Mouse (Mus musculus): ENCODE data around the gene Ckap2l.

Ckap2l gene

DNA sequence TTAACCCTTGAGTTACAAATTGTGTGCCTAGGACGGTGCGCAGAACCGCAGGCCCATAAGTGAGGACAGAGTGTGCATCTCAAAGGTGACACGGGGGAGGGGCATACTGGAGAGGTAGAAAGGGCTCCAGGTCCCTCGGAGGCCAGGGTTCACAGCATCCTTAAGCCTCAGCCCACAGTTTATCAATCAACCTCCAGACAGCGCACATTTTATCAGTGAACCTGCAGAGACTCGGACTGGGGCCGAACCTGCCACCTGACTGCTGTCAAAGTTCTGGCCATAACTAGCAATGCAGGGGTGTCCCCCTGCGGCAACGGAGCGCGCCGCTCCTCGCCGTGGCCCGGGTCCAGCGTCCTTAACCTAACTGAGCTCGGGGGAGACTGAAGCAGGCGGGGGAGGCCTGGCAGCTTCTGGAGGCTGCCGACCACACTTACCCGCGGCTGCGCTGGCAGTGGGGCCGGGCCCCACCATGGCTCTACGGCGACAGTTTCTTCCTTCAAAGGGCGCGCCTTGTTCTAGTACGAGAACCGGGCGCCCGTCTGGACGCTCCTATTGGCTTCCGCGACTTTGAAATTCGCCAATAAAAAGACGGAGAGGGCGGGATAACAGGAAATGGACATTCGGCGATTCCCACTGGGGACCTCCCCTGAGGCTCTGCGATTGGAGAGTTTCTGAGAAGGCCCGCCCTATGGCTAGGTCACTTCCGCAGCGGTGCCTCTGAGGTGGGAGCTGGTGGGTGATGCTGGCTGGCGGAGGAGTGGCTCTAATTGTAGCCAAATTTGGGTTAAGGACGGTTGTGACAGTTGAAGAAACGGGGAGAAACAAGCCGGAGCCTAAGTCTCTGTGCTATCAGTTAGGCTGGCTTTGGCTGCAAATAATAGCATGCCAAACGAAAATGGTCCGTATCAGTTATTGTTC is at the start of gene Ckap2l:
Gene Ckap2l (minus strand): TSS at position 542 of the 918 bp plus-strand sequence.
- peak; percentile 94 for DNase-seq (ENCODE audit: low read depth in 1 of 2, low spot score in 2 of 2)

DNA sequence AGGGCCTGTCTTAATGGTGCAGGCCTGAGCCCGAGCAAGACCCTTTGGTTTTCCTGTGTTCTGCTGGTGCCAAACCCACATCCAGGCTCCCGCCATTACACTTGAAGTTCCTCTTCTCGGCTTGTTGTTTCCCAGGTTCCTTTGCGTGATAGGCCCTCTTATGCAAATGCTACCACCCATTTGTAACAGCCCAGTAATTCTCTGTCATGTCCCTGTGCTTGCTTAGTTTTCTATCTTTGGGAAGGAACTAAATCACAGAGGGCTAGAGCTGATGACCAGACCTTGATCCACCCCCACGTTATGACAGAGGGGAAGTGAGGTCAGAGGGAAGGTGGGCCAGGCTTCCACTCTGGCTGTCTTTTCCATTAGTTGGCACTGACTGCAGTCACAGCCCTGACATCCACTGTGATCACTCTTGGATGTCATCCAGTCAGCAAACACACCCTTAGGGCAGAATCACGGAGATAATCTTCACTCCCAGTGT is 41.2 kb upstream of the Ckap2l start:
- DNase-seq (ENCODE audit: low read depth in 1 of 2, low spot score in 2 of 2) = peak in 1 of 2 experiments; percentile 28

DNA sequence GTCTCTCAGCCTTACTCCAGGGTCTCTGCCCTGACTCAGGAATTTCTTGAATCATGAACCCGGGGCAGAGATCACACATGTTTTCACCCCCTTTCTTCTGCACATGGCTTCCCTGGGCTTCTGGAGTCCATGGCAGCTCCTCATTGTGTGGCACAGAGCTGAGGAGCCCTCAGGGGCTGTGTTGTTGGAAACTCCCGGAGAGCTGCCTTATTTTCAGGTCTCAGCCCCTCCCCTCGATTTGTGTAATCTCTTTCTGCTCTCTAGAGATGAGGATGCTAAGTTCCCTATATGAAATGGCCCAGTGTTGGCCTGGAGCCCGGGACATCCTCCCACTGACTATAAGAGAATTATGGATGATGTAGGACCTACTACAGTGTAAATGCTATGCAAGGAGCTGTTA is 36.5 kb upstream of the Ckap2l start:
- no peak for DNase-seq (ENCODE audit: low read depth in 1 of 2, low spot score in 2 of 2)

GRCm38 (mm10) chr2:129330540-129330939 is 33.5 kb upstream of the Ckap2l start:
- no peak for DNase-seq (ENCODE audit: low read depth in 1 of 2, low spot score in 2 of 2)

DNA sequence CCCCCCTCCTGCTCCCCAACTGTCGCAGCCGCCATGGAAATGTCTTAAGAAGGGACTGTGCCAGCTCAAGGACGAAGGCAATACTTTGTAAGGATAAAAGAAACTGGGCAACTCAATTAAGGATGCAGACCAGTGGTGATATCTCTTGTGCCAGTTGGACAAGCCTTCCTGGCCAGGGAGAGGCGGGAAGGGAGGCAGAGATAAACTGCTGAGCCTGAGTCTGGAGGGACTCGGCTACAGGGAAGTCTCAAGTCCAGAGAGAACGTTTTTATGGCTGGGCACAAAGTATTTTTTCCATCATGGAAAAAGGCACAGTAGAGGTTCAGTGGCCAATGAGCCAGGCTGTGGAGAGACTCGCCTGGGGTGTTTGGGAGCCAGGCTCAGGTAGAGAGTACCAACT is 33.0 kb upstream of the Ckap2l start:
- DNase-seq (ENCODE audit: low read depth in 1 of 2, low spot score in 2 of 2) = no peak

- DNase-seq (ENCODE audit: low read depth in 1 of 2, low spot score in 2 of 2) = peak in 1 of 2 experiments; percentile 25
These were observed 31.2 kb upstream of the Ckap2l start for GRCm38 (mm10) chr2:129328238-129328637.

DNA sequence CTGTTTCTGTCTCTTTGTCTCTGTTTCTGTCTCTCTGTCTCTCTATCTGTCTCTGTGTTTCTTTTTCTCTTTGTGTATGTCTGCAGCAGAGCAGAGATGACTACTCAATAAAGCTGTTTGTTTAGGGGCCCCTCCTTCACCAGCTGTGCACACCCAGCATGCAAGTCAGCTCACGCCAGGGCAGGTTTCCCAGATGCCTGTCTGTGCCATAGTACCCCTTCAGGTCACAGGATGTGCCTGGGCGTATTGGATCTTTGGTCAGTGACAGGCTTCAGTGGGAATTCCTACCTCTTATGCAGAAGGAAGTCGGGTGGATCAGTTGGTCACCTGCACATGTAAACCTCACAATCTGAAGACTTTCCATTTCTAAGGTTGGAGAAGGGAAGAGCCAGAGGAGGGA is 27.2 kb upstream of the Ckap2l start:
- DNase-seq (ENCODE audit: low read depth in 1 of 2, low spot score in 2 of 2) = no peak

DNA sequence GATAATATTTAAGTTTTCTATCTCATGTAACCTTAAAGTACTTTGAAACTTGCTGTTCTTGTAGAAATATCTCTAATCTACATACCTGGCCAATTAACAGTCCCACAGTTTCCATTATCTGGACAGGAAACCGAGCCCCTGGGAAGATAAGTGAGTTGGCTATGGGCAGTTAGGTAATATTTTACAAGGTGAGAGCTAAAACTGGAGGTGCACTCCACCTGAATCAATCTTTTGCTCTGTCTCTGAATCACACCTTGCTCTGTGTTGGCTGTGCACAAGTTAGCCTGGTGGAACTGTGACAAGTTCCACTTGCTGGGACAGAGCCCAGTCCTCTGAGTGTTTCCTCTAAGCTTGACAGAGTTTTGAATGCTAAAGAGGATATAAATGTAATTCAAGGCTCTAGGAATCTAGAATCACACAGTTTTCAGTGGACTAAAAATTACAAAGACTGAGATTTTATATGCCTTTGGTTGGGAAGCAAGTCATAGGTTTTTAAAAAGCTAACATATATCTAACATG is 25.2 kb upstream of the Ckap2l start:
- DNase-seq (ENCODE audit: low read depth in 1 of 2, low spot score in 2 of 2) = no peak

DNA sequence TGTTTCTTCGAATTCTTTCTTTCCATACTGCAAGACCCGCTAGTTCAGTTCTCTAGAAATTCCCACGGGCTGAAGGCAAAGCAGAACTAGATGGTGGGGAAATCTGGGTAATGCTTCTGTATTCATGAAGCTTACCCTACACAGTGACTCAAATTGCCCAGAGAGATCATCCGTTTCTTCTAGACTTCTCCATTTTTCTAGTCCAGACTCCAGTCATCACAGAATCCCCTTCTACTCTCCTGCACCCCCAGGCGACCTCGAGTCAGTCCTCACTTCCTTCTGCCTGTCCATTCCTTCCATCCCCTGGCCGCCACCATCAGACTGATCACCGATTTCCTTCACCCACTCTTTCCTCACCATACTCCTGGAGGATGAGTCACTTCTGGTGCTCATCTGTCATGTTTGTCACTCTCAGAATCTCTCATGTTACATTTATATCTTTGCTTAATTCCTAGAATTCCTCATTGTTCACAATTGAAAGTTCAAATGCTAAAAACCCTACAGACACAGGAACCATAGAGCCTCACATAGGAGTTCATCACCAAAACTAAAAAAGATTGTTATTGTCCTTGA is 23.1 kb upstream of the Ckap2l start:
- DNase-seq (ENCODE audit: low read depth in 1 of 2, low spot score in 2 of 2) = peak in 1 of 2 experiments; percentile 58

DNA sequence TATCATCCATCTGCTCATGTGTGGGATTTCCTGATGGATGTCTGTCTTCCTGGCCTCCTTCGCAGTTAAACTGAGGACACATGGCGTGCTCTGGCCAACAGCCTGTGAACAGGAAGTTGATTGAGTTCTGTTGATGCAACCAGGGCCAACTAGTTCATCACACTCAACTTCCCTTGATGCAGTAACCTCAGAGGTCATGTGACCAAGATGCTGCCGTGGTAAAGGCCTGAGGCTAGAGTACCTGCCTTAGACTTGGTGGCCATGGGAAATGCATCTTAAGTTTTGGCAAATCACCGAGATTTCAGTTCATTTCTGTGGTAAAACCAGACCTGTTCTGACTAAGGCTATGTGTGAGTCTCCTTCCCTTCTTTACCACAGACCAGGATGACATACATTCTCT is 18.8 kb upstream of the Ckap2l start:
- peak in 1 of 2 experiments; percentile 40 for DNase-seq (ENCODE audit: low read depth in 1 of 2, low spot score in 2 of 2)

- DNase-seq (ENCODE audit: low read depth in 1 of 2, low spot score in 2 of 2) = no peak
These were observed 17.9 kb upstream of the Ckap2l start for GRCm38 (mm10) chr2:129314880-129315279.

- no peak for DNase-seq (ENCODE audit: low read depth in 1 of 2, low spot score in 2 of 2)
These were observed 16.9 kb upstream of the Ckap2l start for GRCm38 (mm10) chr2:129313934-129314333.

DNA sequence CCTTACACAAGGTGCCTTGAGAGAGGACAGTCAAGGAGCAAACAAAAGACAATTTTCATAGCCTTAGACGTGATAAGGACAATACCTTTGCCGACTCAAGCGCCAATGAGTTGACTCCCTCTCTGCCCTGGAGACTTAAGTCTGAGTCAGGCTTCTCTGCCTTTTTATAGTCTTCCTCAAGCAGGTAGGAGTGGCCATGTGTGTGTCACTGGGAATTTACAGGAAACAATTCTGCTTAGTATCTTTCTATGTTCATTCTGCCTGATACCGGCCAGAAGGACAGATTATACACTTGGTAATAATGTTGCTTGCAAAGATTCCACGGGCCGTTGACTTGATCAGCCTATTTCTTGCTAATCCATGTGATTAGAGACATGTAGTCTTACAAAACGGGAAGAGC is 12.8 kb upstream of the Ckap2l start, which contains the start of gene Il1a:
Gene Il1a (minus strand): TSS at position 137 of the 400 bp plus-strand sequence.
- no peak for DNase-seq (ENCODE audit: low read depth in 1 of 2, low spot score in 2 of 2)

DNA sequence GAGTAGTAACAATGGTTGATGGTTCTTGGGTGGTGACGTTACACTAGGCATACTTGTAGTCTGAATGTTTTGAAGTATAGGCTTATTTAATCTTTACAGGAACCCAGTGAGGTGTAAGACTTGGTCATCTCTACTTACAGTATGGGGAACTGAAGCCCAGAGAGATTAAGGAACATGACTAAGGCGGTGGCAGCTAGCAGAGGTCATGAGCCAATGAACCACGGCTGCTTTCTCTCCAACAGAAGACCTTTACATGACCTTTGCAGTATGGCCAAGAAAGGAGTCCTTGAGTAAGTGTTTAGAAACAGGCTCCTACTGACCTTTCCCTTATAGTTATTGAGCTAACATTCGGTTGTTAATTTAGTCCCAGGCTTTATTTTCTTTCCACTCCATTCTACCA is 9.0 kb upstream of the Ckap2l start:
- DNase-seq (ENCODE audit: low read depth in 1 of 2, low spot score in 2 of 2) = peak in 1 of 2 experiments; percentile 53

DNA sequence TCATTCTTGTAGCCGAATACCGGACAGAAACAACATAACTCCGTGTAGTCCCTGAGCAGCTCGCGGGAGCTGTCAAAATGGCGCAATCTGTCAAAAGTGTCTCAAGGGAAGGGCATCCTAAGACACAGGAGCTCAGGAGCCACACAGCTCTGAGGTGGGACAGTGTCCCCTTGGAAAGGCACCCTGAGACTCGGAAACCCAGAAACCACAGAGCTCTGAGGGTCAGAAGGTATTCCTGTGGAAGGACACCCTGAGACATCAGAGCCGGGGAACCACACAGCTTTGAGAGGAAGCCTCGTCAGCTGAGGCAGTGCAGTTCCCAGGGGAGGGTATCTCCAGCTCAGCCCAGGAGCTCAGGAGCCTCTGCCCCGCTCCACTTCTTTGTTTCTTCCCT is 574 bp upstream of the Ckap2l start:
- DNase-seq (ENCODE audit: low read depth in 1 of 2, low spot score in 2 of 2) = no peak

DNA sequence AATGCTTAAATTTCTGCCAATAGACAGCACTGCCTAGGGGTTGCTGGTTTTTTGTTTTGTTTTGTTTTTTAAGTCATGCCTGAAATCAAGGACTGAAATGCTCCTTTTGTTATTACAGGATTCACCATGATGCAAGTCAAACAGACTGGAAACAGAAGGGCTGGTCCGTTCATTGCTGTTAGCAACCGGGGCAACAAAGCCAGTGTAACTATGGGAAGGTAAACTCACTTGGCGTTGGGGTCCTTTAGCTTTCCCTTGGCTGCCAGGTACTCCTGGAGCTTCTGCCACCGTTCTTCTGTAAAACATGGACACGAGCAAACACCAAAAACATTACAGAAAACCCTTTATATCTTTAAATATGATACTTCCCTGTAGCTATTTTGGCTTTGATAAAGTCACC is 926 bp downstream of the Ckap2l start:
- no peak for DNase-seq (ENCODE audit: low read depth in 1 of 2, low spot score in 2 of 2)

- DNase-seq (ENCODE audit: low read depth in 1 of 2, low spot score in 2 of 2) = no peak
These were observed 1.9 kb downstream of the Ckap2l start for GRCm38 (mm10) chr2:129295075-129295474.

DNA sequence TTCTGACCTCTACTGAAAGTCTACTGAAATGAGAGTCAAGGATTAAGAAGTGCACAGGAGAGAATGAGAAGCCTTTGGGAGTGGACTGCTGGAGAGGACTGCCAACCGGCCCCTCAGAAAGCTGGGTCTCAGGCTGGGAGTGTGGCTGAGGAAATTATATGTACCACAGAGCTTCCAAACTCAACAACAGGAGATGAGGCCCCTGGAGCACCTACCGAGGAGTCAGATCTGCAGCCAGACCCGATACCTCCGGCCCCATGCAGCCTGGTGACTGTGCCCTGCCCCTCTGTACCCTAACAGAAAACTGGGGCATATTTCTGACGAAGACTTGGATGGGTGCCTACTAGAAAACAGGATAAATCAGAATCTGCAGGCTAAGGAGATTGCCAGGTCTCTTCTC is 23.2 kb downstream of the Ckap2l start:
- DNase-seq (ENCODE audit: low read depth in 1 of 2, low spot score in 2 of 2) = no peak

GRCm38 (mm10) chr2:129270621-129271020 is 26.4 kb downstream of the Ckap2l start:
- DNase-seq (ENCODE audit: low read depth in 1 of 2, low spot score in 2 of 2) = no peak

GRCm38 (mm10) chr2:129269986-129270385 is 27.0 kb downstream of the Ckap2l start:
- no peak for DNase-seq (ENCODE audit: low read depth in 1 of 2, low spot score in 2 of 2)

- DNase-seq (ENCODE audit: low read depth in 1 of 2, low spot score in 2 of 2) = no peak
These were observed 27.8 kb downstream of the Ckap2l start for GRCm38 (mm10) chr2:129269161-129269643.

- no peak for DNase-seq (ENCODE audit: low read depth in 1 of 2, low spot score in 2 of 2)
These were observed 29.3 kb downstream of the Ckap2l start for GRCm38 (mm10) chr2:129267738-129268137.
